Mouse (Mus musculus): ENCODE measurements around the gene C1qc.

Gene C1qc

DNA sequence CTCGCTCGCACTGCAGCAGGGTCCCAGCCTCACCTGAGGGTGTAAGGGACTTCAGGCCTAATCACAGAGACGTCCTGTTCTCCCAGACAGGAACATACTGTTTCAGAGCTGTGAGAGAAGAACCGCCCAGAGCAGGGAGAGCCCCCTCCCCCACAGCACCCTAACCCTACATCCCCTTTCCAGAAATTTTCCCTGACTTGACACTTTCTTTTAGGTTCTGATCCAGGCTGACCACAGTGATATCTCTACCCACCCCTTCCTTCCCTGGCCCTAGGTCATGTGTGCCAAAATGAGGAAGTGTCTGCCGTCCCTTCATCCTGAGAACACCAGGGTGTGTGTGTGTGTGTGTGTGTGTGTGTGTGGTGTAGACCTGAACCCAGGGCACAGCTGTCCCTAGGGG lies at the start of gene C1qc:
Gene C1qc, minus strand, starts transcription at position 255 of the 400 bp plus-strand sequence.
- peak; percentile 49 for DNase-seq (ENCODE audit: extremely low read depth, low read depth)

DNA sequence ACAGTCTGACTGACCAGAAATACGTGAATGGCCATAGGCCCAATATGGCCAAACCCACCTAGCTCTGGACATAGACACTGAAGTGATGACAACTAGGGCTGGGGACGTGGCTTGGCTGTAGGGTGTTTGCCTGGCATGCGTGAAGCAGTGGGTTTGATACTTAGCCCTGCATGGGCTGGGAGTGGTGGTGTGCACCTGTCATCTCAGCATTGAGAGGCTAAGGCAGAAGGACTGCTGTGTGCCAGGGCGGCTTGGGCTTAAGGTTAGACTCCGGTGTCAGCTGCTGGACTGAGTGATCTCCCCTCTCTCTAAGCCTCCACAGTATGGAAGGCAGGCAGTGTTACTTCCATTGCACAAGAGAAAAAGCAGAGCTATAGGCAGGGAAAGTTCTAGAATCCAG lies 45.1 kb upstream of the C1qc start:
- DNase-seq (ENCODE audit: extremely low read depth, low read depth): no peak

DNA sequence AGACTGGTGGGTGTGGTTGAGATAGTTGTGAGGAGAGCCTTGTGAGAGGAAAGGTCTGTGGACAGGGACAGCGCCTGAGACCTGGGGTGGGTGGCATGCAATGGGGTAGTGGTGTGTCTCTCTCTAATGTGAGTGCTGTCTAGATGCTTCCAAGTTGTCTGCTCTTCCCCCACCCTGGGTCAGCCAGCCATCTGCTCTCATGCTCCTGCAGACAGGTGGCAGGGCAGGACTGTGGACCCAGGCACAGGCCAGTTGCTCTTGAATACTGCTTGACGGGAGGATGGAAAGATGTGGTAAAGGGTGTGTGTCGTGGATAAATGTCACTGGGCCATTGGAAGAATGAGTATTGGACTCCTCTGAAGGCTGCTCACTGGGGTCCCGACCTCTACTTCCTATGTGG lies 44.5 kb upstream of the C1qc start:
- DNase-seq (ENCODE audit: extremely low read depth, low read depth): no peak

DNA sequence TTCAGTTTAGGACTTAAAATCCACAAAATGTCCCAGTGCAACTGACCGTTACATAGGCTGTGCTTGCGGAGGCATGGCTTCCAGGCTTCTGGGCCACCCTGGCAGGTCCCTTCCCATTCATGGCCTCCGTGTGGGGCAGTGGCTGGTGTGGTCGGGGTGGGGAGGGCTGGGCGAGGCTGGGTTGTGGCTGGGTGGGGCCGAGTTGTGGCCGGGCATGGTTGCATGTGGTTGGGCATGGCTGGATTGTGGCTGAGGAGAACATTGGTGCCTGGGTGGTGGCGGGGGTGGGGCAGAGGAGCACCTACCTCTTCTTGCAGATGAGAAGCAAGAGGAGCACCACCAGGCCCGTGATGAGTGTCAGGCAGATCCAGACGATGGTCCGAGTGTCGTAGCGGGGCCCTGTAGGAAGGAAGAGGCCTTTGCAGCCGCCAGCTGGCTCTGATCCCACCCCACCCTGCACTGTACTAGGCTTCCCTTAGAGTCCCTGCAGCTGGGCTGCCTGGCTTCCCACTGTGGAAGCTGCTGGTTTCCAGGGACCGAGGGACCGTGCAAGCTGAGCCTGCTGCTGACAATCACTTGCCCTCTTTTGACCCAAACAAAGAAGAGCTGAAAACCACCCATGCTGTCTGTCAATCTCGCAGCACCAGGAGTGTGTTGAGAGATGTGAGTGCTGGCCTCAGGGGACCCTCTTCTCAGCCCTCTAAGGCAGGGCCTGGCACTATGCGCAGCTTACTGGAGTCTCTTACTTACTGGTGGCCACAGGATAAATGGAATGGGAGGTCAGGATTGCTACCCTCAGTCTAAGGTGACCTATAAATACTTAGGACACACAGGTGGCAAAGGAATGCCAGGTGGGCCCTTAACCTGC lies 42.1 kb upstream of the C1qc start:
- DNase-seq (ENCODE audit: extremely low read depth, low read depth): no peak

DNA sequence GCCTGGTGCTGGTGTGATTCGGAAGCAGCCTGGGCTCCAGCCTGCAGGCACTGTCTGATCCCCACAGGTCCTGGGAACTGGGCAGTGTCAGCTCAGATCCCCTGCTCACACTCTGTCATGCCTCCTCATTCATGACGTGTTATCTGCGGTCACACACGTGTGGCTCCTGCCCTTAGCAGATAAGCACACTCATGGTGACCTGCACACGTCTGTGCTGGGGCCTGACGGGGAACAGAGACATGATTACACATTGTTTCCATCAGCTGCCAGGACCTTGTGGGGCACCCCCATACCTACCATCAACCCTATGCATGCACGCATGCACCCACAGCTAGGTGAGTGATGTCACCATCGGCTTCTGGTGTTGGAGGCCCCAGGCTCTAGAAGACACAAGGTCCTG lies 37.6 kb upstream of the C1qc start:
- peak; percentile 81 for DNase-seq (ENCODE audit: extremely low read depth, low read depth)

DNA sequence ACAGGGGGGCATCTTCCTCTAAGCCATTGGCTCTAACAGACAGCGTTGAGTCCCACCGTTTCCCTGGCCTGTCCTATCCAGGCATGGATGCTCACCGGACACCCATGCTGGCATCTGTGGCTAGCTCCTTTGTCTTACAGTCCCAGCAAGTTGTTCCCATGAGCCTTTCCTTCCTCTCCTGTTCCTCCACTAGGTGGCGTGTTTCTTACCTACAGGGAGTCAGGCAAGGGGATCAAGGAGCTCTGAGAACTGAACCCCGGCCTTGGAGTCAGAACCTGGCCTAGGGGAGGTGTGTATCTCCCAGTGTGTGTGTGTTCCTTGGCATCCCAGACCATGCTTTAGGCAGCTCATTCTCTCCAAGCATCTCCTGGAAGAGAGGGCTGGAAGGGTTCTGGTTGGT lies 36.1 kb upstream of the C1qc start:
- peak; percentile 68 for DNase-seq (ENCODE audit: extremely low read depth, low read depth)

DNA sequence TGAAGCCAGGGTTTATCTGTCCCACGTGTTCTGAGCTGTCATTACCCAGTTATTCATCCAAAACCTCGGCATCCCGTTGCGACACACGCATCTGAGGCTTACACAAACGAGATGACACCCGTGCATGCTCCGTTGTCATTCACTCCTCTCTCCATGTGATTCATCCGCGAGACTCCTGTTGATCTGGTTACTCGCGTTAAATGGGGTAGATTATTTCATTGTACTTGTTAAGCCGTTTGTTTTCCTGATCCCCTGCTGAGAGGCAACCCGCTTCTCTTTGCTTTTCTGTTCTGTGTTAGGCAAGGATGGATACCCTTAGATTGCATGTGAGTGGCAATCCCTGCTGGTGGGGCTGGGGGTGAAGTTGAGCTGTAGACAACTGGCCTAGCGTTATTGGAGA lies 32.9 kb upstream of the C1qc start:
- no peak for DNase-seq (ENCODE audit: extremely low read depth, low read depth)

DNA sequence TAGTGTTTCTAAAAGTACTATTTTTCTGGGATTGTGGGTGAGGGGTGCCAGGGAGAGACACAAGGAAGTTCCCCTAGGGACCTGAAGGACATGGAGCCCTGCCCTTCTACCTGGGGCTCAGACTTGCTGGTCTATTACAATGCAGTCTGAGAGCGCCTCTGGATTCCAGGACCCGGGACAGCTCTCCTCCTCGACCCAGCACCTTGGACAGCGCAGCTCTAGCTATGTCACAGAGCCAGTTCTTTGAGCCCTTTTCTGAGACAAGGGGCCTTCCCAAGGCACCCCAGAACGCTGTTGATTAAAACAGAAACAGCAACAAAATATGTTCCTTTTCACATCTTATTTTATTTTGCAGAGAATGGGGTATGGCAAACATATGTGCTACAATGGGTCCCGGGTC lies 31.7 kb upstream of the C1qc start:
- DNase-seq (ENCODE audit: extremely low read depth, low read depth): peak; percentile 25

DNA sequence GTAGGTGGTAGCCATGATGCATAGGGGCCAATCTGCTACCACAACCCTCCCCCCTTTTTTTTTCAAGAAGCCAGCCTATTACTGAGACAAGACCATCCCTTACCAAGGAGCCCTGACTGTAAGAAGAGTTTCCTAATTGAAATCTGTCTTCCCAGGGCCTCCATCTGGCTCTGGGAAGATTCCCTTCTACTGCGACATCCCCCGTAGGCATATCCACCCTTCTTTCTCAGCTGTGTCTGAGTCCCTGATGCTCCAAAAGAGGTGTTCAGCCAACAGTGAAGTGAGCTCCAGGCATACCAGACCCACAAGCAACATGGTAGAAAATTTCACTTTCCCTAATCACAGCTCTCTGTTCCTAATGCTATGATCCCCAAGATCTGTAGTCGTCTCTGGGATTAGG lies 26.7 kb upstream of the C1qc start:
- no peak for DNase-seq (ENCODE audit: extremely low read depth, low read depth)

DNA sequence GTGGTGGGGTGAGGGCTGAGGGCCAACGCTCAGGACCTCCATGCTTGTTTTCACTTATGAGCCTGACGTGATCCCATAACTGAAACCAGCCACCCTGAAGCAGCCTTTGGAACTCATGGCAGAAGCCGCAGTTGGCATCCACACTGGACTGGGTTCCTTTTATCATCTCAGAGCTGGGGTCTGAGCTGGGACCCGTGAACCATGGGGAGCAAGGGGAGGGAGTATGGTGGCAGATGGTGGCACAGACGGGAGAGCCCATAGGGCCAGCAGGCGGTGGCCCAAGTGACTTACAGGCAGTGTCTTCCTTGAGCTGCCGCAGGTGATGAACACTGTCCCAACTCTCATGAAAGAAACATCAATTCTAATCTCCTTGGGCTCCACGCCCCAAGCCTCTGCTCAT lies 26.0 kb upstream of the C1qc start:
- no peak for DNase-seq (ENCODE audit: extremely low read depth, low read depth)

DNA sequence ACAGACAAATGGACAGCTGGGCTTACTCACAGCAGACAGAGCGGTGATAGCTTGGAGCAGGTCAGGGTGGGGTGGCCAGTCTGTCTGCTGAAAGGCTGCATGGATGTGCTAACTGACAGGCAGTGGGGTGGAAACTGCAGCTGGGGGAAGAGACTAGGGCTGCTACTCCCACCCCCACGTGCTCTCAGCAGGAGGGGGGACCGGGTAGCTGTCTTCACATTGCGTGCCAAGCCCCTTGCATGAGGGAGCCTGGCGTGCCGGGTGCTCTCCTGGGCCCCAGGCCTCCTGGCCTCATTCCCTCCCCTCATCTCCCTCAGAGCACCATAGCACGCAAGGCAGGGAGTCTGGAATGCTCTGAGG lies 24.3 kb upstream of the C1qc start:
- DNase-seq (ENCODE audit: extremely low read depth, low read depth): no peak

DNA sequence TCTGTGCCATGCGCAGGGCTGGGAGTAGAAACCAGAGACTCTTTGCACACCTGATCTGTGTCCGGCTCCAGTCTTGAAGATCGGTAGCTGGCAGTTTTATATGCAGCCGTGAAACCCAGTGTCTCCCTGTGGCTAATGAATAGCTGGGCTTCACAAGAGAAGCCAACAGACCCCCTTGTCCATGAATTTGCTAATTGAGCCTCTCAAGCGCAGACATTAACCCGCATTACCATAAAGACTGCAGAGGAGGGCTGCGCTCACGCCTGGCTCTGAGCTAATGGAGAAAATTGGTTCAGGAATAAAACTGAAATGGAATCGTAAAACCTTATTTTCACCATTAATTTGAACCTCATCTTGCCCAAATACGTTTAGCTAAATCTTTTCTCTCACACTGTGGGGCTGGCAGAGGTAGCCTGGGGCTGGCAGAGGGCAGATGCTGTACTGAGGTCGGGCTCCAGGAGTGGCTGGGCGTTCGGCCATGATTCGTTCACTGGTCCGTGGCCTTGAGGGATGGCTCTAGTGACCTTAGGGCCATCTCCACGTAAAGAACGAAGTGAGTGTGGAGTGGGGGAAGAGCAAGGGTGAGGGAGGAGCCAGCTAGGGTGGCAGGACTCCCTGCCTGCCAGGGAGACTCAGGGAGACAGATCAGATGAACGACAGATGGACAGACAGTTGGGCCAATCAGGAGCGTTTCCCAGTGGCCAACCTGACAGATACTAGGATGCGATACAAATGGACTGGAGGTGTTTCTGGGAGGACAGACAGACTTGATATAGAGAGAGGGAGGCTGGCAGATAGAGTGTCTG lies 23.7 kb upstream of the C1qc start:
- DNase-seq (ENCODE audit: extremely low read depth, low read depth): no peak

DNA sequence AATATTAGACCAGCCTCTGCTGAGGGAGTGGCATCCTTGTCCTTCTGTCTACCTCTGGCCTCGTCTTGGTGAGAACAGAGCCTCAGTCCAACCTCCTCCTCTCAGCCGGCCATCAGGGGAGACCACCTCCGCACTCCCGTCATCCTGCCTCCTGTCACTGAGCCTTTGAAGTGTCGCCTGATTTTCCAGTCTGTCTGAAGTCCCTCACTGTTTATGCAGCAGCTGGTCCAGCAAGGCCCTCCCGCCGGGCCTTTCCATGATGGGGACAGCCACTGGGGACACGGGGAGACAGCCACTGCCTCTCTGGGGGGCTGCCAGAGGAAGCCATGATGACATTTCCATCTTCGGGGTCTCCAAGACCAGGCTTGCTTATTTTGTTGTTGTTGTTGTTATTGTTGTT lies 20.0 kb upstream of the C1qc start:
- no peak for DNase-seq (ENCODE audit: extremely low read depth, low read depth)

DNA sequence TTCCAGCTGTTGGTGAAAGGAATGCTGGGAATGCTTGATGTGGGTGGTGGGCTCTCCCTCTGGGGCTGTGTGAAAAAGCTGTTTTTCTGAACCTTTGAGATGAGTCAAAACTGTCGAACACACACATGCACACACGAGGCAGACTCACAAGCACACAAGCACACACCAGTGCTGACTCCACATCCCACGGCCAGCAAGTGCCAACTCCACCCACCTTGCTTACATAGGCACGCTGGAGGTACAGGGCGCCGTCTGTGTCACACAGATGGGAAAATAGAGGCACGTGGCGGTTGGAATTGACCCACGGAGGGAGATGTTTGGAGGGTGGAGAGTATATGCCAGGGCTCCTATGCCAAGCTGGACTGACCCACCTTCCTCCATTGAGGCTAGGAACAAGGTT lies 18.9 kb upstream of the C1qc start:
- DNase-seq (ENCODE audit: extremely low read depth, low read depth): no peak

DNA sequence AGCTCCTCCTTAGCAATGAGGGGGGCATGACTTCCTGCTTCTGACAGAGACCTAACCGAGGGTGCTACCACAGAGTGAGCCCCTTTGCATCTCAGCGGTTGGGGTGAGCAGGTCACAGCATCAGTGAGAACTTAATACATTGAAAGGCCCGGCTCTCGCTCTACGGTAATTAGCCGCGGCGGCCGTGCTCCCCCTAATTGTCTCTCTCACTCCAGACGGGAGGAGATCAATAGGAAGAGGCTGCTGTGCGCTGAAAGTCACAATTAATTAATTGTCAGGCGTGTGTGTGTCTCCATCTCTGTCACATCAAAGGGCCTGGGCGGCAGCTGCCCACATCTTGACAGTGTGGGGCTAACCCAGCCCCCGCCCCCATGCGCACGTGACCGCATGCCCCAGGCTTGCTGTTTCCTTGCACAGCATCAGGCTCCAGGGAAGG lies 18.4 kb upstream of the C1qc start:
- DNase-seq (ENCODE audit: extremely low read depth, low read depth): no peak

DNA sequence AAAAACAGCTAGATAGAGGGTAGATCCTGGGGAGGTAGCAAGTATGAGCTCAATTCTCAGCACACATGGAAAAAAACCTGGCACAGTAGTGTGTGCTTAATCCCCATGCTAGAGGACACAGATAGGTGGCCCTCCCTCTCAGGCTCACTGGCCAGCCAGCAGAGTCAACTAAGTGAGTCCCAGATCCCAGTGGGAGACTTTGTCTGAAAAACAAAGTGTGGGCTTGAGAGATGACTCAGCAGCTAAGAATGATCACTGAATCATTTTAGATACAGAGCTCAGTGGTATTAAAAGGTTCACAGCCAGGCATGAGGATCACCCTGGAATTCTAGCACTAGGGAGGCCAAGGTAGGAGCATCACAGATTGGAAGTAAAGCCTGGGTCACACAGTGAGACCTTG lies 14.9 kb upstream of the C1qc start:
- no peak for DNase-seq (ENCODE audit: extremely low read depth, low read depth)

DNA sequence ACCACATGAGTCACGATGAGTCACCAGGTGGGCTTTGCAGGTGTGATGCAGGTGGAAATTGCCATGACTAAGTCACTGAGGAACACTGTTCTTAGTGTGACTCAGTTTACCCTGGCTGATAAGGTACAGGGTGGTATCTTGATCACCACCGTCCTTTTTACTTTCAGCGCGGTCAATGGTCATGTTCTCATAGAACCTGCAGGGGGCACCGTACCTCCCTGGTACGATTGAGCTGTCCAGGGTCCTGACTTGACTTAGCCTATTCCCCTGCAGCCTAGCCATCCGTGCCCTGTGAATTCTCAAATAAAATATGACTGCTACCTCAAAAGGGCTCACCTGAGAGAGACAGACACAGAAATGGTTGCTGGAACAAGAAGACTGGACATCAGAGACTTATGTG lies 14.2 kb upstream of the C1qc start:
- no peak for DNase-seq (ENCODE audit: extremely low read depth, low read depth)

DNA sequence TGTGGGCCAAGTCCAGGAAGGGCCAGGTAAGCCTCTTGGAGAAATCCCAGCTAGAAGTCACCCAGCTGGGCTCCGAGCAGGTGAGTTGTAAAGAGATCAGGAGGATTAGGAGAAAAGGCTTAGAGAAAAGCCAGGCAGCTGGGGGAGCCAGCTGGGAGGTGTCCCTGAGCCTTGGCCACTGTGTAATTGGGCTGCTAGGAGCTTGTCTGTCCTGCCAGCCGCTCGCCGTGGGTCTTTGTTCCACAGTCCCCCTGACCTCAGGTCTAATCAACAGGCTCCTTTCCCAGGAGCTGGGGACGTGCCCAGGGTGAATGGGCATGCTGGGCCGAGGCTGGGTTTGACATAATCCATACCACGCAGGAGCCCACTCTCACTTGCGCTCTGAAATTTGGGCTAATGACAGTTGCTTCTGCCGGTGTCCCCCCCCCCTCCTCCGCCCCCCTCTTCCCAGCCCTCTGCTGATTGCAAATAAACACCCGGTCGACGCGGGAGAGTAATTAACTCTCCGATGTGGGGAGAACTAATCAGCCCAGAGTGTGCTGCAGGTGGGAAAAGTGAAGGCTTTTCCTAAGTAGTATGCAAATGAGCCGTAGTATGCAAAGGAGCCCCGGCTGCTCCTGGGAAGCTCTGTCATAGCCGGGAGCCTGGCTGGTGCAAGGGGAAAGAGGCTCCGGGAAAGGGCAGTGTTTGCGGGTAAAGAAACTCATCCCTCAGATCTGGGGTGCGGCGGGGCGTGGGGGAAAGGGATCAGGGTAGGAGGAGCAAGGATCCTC lies 12.1 kb upstream of the C1qc start:
- no peak for DNase-seq (ENCODE audit: extremely low read depth, low read depth)

DNA sequence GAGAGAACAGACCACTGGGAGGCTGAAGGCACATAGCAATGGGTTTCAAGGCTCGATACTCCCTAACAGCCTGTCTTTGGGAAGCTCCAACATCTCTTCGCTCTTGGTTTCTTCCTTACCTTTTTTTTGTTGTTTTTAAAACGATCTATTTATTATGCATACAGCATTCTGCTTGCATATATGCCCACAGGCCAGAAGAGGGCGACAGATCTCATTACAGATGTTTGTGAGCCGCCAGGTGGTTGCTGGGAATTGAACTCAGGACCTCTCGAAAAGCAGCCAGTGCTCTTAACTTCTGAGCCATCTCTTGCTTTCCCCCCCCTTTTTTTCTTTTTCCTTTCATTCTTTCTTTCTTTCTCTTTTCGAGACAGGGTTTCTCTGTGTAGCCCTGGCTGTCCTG lies 6.3 kb upstream of the C1qc start:
- DNase-seq (ENCODE audit: extremely low read depth, low read depth): no peak

DNA sequence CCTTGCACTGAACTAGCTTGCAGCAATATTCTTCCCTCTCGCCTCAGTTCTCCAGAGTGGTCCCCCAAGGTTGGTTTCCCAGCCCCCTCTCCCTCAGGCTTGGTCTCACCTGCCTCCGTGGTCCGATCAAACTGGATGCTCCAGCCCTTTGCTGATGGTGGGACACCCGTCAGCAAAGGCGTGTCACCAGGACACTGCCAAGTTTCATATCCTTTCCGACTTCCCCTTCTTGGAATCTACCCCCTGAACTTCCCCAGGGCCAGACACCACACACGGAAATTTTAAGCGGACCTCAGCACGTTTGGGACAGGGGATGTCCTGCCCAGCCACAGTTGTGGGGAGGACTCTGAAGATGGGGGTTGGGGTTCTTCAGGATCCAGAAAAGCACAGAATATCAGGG lies 5.8 kb upstream of the C1qc start, which contains the start of gene C1qa:
Gene C1qa, minus strand, starts transcription at position 167 of the 400 bp plus-strand sequence.
- DNase-seq (ENCODE audit: extremely low read depth, low read depth): no peak

DNA sequence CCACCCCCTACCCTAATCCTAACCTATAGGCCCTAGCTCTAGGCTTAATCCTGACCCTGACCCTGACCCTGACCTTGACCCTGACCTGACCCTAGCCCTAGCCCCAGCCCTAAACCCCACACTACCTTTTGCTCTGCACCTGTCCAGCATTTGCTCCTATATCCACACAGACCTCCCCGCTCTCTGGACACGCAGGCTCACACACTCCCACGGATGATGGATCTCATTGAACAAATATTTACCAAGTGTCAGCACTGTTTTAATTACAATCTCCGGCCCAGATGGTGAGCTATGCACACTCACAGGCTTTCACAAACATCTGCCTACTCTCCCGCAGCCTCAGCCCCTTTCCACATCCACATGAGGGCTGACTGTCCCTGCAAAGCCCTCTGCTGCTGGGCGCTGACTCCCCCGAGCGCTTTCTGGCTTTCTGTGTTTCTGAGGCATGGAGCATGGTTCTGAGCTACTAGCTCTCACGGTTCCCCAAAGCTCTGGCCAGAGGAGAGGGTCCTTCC lies 5.3 kb upstream of the C1qc start:
- DNase-seq (ENCODE audit: extremely low read depth, low read depth): no peak

DNA sequence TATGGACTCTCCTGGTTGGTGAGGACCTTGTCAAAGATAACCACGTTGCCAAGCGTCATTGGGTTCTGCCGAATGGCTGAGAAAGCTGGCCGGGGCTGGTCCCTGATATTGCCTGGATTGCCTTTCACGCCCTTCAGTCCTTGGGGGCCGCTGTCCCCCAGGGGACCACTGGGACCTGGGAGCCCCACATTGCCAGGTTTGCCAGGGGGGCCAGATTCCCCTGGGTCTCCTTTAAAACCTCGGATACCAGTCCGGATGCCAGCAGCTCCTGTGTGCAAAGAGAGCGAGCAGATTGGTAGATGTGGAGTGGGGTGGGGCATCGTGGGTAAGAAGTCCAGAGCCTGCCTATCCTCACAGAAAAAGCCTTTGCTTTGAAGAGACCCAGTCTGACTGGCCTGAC lies 3.6 kb upstream of the C1qc start:
- DNase-seq (ENCODE audit: extremely low read depth, low read depth): no peak
